Mouse (Mus musculus) T-helper 17 cell (primary cell): ENCODE results near the gene Gm14305.
"Not testable (repeated sequence)": the region's sequence is repeated elsewhere in the genome, so short reads cannot be mapped to it uniquely, and the experiment has no call there.

Source experiments
- in situ Hi-C, 2 experiments: fragments of 300-600 bp; cut with MboI, MseI; formaldehyde crosslinking; loops; 1 replicate in 1 of 2; 2 replicates in 1 of 2; pipeline ENCODE4 v1.15.1; 2025; ENCODE audit warnings: high pct_unique_total_duplicates in 2 of 2

The Gm14305 gene

DNA sequence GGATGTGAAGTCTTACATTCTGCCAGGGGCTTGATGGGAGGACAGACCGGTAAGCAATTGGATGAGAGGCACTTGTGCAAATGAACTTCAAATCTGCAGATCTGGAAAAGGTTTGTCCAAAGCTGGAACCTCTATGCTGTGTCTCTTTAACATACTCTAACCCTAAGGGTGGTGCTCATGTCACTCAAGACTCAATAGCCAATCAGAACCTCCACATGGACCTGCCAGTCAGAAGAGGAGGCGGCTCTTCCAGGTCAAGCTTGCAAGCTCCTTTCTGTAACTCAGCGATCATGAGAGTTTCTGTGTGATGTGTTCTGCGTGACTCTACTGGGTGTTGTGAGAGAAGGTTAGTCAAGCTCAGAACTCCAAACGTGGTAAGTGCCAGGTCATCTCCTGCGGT, at the start of gene Gm14305:
Gene Gm14305, plus strand, starts transcription at position 278 of the 400 bp plus-strand sequence.
- in situ Hi-C loops: loop anchor here (10.0 to 25.0 kb wide), 7 partner anchors 221 to 1213 kb away; partner anchors contain the start of genes Gm11007 (in 2 of the 2), Gm14434 (in 2 of the 2) and Gm2026 (in 2 of the 2)

DNA sequence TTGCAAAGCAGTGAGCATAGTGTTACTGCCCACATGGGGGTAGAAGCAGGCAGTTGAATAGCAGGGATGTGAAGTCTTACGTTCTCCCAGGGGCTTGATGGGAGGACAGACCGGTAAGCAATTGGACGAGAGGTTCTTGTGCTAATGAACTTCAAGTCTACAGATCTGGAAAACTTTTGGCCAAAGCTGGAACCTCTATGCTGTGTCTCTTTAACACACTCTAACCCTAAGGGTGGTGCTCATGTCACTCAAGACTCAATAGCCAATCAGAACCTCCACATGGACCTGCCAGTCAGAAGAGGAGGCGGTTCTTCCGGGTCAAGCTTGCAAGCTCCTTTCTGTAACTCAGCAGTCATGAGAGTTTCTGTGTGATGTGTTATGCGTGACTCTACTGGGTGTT, 37.9 kb upstream of the Gm14305 start, which contains the start of gene Zfp973:
Gene Zfp973, plus strand, starts transcription at position 301 of the 400 bp plus-strand sequence.
- in situ Hi-C loops: not testable (repeated sequence)
